Mouse (Mus musculus) cortical plate, adult 2 months (tissue): Measurements from ENCODE around the gene Man1a.

Experiments used
- CTCF ChIP-seq: fragments of 200-500 bp; IDR thresholded peaks from 2 replicates; pipeline ENCODE4 v1.5.1; 2011; ENCODE audit warnings: mild to moderate bottlenecking, control low read depth, low read length; ENCODE audit not compliant: insufficient read depth; ENCODE audit errors: extremely low read depth
- POLR2A ChIP-seq: fragments of 200-500 bp; IDR thresholded peaks from 2 replicates; pipeline ENCODE4 v1.6.1; 2011; ENCODE audit warnings: mild to moderate bottlenecking, low read length, control low read depth; ENCODE audit not compliant: insufficient read depth; ENCODE audit errors: extremely low read depth

- TF ChIP-seq POLR2A (no peak), CTCF (no peak)
These were observed 97.8 kb downstream of the Man1a start for GRCm38 (mm10) chr10:53978647-53979046.
